Mouse (Mus musculus): ENCODE data around the gene Jag1.

- TF ChIP-seq FLI1 (IDR thresholded peaks at IDR 0.05; ENCODE audit: low read length) (no peak), GATA1 (IDR thresholded peaks at IDR 0.05; ENCODE audit: borderline replicate concordance, low read length) (no peak)
Observed at GRCm38 (mm10) chr2:137082896-137083620, 33.4 kb downstream of the Jag1 start.
